Mouse (Mus musculus): ENCODE measurements around the gene Syn3.

- TF ChIP-seq CTCF (conservative IDR thresholded peaks at IDR 0.05; ENCODE audit: insufficient read depth, insufficient read length, low read depth, low read length) (no peak), POLR2A (IDR thresholded peaks at IDR 0.05; ENCODE audit: low read depth, low read length) (no peak)
Observed at GRCm38 (mm10) chr10:86476720-86477119, 22.0 kb downstream of the Syn3 start.
